11 mouse cellular contexts compared by ENCODE assay signal in genomic region chr10:20314797-20315196, GRCm38 (mm10). TPM values are rescaled to one million over a fixed set of nuclear protein-coding genes. Genes with fewer than 3 reads are reported as not detected.
DNase-seq lines count a peak whose midpoint lies in the region; TF ChIP-seq lines count a peak whose summit lies in the region.
"Had no signal": no experiment of that assay in that cellular context is flagged by ENCODE, and none has a peak within 500 bp of the region (broad histone marks: within the 10 kb centered on the region; RNA-seq: fewer than 3 reads in every experiment).

No protein-coding gene starts in this region.

- peaks cover 15% of the 10 kb centered on the region for H3K4me1 ChIP-seq in limb, embryonic 10.5 days

- intact Hi-C loops in left cerebral cortex, adult 2 months (cut with DNase I): loop anchor here (5.0 kb wide), 1 partner anchor 983 kb away; the partner anchor contains the start of gene Hbs1l
- intact Hi-C loops in left cerebral cortex, postnatal 4 days (cut with DNase I): no loop called here
- intact Hi-C loops in left cerebral cortex, postnatal 25 days (cut with DNase I): no loop called here

- H3K9me3 ChIP-seq in limb, embryonic 10.5 days (replicated peaks): no peaks in the 10 kb centered on the region
- H3K9me3 ChIP-seq: kidney, embryonic 15.5 days; lung, embryonic 15.5 days had no signal

- no peak overlapping the region for H3K4me3 ChIP-seq in left cerebral cortex, adult 2 months
- H3K4me3 ChIP-seq in limb, embryonic 10.5 days: no peak overlapping the region
- H3K4me3 ChIP-seq: lung, embryonic 15.5 days had no signal

- H3K27ac ChIP-seq in left cerebral cortex, adult 2 months: no peak overlapping the region
- H3K27ac ChIP-seq in limb, embryonic 10.5 days: no peak overlapping the region
- H3K27ac ChIP-seq: kidney, embryonic 15.5 days; lung, embryonic 15.5 days had no signal

- DNase-seq in embryo, embryonic 10 days (ENCODE audit: low spot score): peak; percentile 18
- no peak for DNase-seq in embryo, embryonic 10.5 days (ENCODE audit: low spot score)
- DNase-seq in left cerebral cortex, adult 2 months (ENCODE audit: extremely low spot score in 1 of 2, low spot score in 2 of 2): no peak
- no peak for DNase-seq in left cerebral cortex, postnatal 4 days
- peak; percentile 14 for DNase-seq in brain, adult 2 months (ENCODE audit: low read depth, low spot score)
- peak; percentile 15 for DNase-seq in mesoderm, embryonic 11.5 days (ENCODE audit: low read depth, low spot score)
- DNase-seq in left cerebral cortex, postnatal 25 days (ENCODE audit: low spot score in 2 of 2): no peak
- no peak for DNase-seq in limb, embryonic 10.5 days (ENCODE audit: low spot score)
- DNase-seq: gastrocnemius, postnatal 25 days had no signal

- H3K27me3 ChIP-seq in limb, embryonic 10.5 days (ENCODE audit: low read depth, poor library complexity, severe bottlenecking): no peaks in the 10 kb centered on the region
- H3K27me3 ChIP-seq: kidney, embryonic 15.5 days; lung, embryonic 15.5 days had no signal

- TF ChIP-seq CTCF in left cerebral cortex, adult 2 months (IDR thresholded peaks at IDR 0.05): peak; percentile 50

- peaks cover 44% of the 10 kb centered on the region for H3K36me3 ChIP-seq in limb, embryonic 10.5 days

- 64% methylated on average over 2 of the region's 2 CpGs for WGBS in limb, embryonic 10.5 days

RNA-seq across cellular contexts. Expression of gene Bclaf1, which starts 2.5 kb away (rescaled TPM):
- 100 to 1,000 TPM; 116 to 131 TPM for total RNA-seq in left cerebral cortex, adult 2 months (2021)
- total RNA-seq in left cerebral cortex, postnatal 4 days (2021): 100 to 1,000 TPM; 156 TPM
- total RNA-seq in left cerebral cortex, postnatal 25 days (2021): 100 to 1,000 TPM; 110 to 113 TPM
- 153 and 174 TPM in 2 replicates for polyA plus RNA-seq in limb, embryonic 10.5 days (2016; fragmentation: Nextera tagmentation; extraction: Ambion mirVana)

RNA-seq across cellular contexts. Expression of gene Mtfr2, which starts 32.8 kb away (rescaled TPM):
- total RNA-seq in left cerebral cortex, adult 2 months (2021): under 1 TPM; 0.38 to 0.40 TPM
- total RNA-seq in left cerebral cortex, postnatal 4 days (2021): 1 to 10 TPM; 1.4 TPM
- under 1 TPM; 0.50 to 0.55 TPM for total RNA-seq in left cerebral cortex, postnatal 25 days (2021)
- 2.3 and 2.4 TPM in 2 replicates for polyA plus RNA-seq in limb, embryonic 10.5 days (2016; fragmentation: Nextera tagmentation; extraction: Ambion mirVana)
- total RNA-seq: gastrocnemius, postnatal 25 days had no signal

Comparison
In these comparisons a context has a peak if more than half of its experiments do, and no peak if none do; other contexts are left out.
1. DNase-seq: peak in embryo, embryonic 10 days (single experiment), brain, adult 2 months (single experiment) and mesoderm, embryonic 11.5 days (single experiment); none in embryo, embryonic 10.5 days (single experiment), left cerebral cortex, adult 2 months (0 of 2), left cerebral cortex, postnatal 4 days (single experiment), left cerebral cortex, postnatal 25 days (0 of 2) and limb, embryonic 10.5 days (single experiment).